Mouse (Mus musculus) mesoderm, embryonic 11.5 days (tissue): ENCODE measurements at regions not wholly inside any gene's neighbourhood (a gene's known extent, or its start where the extent isn't known, plus 50 kb on each side); places are given as distances from the start of the nearest gene placed in this dataset.
A peak's percentile ranks its signal among the peaks of the same experiment; 100 is the strongest.

ENCODE experiments used
- DNase-seq: peaks from one replicate; pipeline ENCODE4 v3.0.0-alpha.2; 2012; ENCODE audit warnings: low read depth, low spot score

DNA sequence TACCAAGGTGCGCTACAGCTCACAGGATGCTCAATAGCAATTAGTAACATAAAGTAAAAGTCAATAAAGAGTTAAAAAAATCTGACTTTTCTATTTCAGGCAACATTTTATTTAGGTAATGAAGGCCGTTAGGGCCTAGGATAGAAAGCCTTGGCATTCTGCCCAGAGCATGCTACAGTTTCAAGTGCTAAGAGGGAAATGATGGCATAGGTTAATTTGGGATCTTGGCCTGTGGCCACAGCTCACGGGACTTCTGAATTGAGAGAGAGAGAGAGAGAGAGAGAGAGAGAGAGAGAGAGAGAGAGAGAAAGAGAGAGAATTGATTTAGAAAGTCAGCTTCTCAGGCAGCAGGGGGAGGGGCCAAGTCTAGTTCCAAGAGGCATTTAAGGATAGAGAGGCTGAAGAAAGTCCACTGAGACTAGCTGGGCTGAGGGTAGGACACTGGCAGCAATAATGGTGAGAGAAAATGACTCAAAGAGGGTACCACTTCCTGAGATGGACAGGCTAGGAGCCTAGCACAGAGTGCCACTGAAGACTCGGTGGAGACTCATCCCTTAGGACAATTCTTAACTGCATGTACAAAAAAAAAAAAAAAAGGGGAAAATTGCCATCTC, 52.6 kb upstream of the Klf14 start:
- peak; percentile 22 for DNase-seq

DNA sequence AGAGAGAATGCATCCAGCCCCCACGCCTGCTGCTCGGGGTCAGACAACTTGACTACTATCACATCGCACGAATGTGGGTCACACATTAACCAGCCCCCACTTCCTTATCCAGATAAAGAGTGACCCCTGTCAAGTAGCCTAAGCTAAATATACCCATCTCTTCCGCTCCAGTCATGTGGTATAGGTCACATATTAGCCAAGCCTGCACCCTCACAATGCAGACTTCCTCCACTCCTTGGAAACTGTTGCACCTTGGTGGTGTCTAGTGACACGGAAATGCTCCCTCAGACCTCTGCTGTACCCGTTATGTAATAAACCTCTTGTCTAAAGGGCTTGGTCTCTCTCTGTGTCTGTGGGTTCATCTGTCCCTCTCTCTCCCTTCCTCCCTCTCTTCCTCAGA, 57.7 kb upstream of the Klf14 start:
- no peak for DNase-seq

DNA sequence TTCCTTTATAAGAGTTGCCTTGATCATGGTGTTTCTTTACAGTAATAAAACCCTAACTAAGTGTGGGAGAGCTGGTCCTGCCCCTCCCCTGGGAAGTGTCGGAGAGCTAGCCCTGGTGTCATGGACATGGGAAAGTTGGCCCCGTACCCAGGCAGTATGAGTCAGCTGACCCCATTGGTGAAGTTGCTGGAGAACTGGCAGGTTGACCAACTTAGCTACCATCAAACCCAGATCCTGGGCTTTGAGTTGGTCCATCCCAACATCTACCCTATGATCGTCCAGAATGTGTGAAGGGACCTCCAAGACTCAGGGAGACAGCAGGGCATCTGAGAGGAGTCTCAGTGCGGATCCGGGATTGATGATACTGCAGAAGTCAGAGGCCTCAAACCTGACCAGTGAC, 62.9 kb upstream of the Klf14 start:
- no peak for DNase-seq

DNA sequence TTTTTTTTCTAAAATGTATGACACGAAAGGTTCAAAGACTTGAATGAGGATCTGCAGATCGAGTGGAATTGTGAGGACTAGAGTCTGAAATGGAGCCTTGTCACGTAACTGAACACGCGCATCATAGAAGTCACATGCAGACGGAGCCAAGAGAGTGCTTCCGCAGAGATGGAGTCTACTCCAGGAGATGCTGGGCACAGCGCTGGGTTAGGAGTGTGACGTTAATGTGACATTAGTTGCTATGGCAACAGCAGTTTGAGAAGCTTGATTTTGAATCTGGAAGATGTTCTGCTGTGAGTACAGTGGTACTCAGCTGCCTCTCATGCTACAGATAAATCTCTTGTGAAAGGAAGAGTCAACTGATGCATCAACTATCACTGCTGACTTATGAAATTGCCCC, 70.9 kb upstream of the Klf14 start:
- DNase-seq, result no peak

DNA sequence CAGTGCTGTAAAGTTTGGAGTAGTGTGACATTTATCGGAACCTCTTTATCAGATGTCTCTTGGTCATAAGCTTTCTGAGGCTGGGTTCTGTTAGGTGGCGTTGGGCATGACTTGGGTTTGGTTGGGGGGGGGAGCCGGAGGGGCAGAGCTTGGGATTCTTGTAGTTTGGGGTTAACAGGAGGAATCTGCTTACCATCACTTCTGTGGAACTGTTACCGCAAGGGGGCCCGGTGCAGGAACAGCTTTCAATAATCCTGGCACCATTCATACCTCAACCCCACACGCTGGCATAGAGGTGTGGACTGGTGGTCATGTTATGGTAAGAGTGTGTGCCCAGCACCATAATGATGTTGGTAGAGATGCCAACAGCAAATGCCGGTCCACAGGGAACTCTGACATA, 72.1 kb upstream of the Klf14 start:
- no peak for DNase-seq

DNA sequence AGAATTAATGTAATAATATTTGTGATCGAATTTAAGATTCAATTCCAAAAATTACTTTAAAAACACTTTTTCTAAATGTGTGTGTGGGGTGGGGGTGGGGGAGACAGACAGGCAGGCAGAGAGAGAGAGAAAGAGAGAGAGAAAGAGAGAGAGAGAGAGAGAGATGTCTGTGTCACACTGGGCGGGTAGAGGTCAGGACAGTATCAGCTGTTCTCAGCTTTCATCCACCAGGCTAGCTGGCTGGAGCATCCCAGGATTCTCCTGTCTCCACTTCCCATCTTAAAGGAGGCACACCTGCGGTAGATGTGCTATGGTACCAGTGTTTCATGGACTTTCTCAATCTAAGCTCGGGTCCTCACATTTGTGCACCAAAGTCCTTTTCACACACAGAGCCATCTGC, 73.3 kb upstream of the Klf14 start:
- DNase-seq, result no peak

DNA sequence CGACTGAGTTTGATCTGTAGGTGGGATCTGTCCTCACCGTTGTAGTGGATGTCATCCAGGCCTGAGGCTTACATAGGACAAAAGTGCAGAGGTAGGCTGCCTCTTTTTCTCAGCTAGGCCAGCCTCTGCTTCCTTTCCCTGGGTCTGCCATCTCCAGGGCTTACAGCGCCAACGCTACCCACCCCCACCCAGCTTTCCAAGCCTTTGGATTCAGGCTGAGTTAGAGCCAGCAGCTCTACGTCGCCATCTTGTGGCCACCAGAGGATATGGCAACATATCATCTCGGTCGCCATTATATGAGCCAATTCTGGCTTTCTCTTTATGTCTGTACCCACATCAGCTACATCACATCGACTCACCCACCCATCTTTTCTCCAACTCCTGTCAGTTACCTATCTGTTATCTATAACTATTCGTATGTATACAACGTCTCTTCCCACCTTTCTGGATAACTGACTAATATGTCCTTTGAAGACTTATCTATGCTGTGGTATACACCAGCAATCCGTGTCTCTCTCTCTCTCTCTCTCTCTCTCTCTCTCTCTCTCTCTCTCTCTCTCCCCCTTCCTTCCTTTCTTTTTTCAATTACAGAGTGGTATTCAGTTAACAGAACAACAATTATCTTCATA, 74.2 kb upstream of the Klf14 start:
- DNase-seq, result peak; percentile 87

DNA sequence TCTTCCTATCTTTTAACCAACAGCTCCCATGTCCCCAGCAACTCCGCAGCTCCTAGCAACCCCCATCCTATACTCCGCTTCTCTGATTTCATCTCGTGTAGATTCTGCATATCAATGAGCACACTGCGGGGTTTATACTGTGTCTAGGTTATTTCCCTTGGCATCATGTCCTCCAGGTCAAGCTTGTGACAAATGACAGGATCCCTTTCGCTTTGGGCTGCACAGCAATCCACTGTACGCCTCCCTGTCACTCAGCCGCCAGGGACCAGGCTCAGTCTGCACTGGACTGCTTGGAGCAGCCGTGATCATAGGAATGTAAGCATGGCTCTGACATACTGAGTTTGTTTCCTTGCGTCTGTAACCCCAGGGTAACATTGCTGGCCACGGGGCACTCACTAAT, 75.9 kb upstream of the Klf14 start:
- no peak for DNase-seq

DNA sequence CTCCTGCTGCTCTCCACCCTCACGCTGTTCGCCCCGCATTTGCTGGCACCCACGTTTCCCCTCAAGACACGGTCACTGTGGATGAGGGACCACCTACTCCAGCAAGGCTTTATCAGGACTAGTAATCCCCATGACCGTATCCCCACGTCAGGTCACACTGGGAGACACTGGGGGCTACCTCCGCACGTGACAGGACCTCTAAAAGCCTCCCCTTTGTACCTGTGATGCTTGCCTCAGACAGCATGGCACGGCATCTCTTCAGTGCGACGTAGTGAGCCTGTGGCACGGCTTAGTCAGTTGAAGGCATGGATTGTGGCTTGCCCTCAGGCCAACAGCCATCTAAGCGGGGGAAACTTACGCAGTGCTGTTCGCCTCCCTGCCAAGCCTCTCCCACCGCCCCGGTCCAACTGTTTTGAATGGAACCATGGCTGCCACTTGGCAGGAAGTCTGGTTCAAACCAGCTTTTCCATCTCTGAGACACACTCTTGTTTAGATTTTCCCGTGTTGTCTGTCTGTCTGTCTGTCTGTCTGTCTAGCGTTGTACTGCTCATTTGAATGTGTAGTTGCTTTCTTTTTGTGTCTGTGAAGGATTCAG, 79.0 kb upstream of the Klf14 start:
- DNase-seq, result no peak

DNA sequence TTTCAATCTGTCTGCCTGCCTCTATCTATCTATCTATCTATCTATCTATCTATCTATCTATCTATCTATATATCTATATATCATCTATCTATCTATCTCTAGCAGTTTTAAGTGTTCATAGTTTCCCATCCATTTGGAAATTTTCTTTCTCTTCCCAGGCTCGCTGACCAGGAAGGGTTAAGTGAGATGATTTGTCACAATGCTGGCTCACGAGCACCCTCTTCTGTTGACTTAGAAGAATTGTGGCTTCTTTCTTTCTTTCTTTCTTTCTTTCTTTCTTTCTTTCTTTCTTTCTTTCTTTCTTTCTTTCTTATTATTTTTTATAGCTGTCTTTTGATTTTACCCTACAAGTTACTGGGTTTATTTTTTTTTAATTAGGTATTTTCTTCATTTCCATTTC, 79.6 kb upstream of the Klf14 start:
- DNase-seq, result peak; percentile 65

DNA sequence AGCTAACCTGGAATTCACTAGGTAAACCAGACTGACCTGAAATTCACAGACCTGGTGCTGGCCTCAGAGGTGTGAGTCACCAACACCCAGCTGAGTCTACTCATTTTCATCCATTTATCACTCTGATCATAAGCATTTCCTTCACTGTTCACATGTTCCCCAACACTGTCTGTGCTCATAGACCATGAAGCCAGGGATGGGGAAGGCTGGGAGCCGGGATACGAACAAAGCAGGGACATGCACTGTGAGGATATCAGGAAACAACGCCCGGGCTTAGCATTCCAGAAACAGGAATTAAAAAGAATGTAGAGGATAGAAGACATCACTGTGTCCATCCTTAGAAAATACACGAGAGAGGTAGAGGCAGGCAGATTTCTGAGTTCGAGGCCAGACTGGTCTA, 80.6 kb upstream of the Klf14 start:
- DNase-seq, result no peak

DNA sequence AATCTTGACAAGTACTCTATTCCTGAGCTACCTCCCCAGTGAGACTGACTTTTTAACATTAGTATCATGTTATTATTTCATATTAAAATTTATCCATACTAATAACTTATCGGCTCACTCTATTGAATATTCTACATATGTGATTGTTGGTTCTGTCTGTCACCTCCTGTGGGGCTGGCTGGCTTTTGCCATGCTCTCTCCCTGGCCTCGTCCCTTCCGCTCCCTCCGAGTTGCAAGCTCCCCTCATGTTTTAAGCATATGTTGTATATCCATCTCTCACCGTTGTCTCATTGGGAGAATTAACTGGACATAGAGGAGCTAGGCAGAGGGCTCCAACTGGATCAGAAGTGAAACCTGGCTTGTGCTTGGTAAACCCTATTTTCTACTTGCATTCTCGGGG, 81.9 kb upstream of the Klf14 start:
- DNase-seq, result no peak

DNA sequence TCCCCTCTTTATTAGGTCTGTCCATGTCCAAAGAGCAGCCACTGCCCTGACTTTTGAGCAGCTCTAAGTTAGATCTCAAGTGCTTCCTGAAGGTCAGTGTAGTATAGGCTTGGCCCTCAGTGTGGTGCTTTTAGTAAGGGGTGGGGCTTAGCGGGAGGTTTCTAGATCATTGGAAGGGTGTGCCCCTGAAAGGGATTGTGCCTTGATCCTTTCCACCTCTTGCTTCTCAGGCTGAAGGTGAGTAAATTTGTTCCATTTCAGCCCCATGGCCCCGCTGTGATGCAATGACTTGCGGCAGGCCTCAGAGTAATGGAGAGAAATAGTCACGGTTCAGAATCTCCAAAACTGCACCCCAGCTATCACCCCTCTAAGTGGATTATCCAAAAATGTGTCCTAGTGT, 84.5 kb upstream of the Klf14 start:
- DNase-seq, result no peak

DNA sequence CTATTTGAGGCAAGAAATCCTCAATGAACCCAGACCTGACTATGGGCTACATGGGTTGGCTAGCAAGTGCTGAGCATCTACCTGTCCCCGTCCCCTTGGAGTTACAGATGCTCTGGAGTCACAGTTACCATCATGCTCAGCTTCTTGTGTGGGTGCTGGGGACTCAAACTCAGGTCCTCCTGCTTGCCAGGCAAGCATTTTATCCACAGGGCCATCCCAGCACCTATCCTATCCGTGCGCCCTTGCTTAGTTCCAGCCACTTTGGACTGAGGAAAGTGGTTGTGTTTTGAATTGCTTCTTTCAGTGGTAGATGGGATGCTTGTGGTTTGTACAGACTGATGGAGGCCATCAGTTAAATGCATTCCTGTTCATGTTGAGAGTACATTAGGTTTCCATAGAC, 85.0 kb upstream of the Klf14 start:
- no peak for DNase-seq

DNA sequence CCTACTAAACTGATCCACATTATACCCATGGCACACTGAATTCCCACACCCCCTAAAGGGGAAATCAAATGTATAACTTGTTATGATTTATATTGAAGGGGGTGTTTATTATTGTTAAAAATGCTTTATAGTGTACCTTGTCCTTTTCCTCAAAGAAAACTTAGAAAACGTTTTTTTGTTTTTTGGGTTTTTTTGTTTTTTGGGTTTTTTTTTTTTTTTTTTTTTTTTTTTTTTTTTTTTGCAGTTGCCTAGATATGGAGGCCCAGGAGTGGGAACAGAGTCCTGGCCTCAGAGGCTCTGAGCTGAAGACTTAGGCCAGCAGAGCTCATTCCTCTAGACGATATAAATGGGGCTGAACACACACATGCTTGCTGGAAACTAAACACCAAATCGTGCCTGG, 87.3 kb upstream of the Klf14 start:
- DNase-seq, result no peak

DNA sequence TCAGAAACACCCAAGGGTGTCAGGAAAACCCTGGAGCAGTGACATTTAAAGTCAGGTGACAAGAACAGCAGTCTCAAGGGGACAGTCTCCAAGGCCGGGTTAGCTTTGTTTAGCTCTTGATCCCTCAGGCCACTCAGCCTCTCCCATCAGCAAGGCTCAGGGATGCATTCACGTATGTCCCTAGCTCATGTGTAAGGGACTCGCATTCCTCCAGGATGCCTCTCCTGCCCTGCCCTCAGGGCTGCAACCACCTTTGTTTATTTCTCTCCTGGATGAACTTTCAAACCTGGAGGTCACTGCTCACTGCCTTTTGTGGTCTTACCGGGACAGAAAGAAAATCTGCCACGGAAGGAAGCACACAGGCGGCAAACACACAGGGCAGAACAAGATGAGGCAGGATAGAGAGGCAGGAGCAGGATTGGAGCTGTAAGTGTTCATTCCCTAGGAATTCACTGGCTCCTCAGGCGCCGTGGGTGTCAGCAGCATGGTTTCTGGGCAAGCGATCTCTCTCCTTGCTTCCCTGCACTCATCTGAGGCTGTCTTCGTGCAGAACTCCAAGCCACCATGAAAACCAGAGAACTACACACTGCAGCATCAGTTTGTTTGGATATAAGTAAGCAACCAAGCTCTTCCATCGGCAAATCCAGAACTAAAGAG, 90.2 kb upstream of the Klf14 start:
- DNase-seq, result no peak

DNA sequence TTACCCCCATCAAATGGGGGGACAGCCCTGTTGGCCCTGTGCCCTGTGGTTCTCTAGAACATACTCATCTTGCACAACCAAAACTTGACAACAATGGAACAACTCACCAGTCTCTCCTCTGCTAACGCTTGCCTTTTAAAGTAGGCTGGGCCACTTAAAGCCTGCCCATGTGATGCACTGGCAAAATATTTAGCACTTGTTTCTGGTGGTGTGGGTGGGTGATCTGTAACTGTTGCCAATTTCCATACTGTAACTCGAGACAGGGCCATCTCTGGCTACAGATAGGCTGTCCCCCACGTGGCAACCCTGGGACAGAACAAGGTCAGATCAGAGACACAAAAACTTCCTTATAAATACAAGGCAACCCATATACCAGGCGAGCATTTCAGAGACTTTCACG, 92.0 kb upstream of the Klf14 start:
- no peak for DNase-seq

DNA sequence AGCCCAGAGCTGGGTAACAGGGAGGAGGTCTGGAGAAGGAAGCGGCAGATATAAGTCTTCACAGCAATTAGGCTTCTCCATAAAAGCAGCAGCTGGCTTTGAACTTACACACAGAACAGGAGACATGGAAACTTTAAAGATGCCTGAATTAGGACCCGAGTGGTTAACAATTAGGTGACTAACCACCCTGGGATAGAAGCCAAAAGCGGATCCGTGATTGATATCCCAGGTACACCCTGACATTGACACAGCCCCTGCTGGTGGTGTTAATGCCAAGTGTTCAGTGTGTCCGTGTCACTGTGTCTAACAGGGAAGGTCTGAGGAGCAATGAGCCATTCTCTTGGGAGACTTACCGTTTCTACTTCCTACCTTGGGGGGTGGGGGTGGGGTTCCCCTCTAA, 92.9 kb upstream of the Klf14 start:
- DNase-seq, result no peak

DNA sequence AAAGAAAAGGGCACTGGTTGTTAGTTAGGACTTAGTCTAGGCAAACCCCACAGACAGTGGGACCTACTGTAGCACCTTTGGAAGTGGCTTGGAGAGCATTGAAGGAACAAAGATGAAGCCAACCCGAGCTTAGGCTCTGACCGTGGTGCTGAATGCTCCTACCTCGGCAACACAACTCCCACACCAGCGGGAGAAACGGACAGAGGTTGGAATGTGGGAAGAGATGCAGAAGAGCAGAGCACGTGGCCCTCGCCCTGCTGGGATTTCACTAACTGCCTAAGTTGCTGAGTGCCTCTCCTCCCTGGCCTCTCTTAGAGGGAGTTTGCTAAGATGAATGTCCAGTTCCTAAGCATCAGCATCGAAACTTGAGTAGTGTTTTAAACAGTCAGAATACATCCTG, 94.1 kb upstream of the Klf14 start:
- peak; percentile 74 for DNase-seq

DNA sequence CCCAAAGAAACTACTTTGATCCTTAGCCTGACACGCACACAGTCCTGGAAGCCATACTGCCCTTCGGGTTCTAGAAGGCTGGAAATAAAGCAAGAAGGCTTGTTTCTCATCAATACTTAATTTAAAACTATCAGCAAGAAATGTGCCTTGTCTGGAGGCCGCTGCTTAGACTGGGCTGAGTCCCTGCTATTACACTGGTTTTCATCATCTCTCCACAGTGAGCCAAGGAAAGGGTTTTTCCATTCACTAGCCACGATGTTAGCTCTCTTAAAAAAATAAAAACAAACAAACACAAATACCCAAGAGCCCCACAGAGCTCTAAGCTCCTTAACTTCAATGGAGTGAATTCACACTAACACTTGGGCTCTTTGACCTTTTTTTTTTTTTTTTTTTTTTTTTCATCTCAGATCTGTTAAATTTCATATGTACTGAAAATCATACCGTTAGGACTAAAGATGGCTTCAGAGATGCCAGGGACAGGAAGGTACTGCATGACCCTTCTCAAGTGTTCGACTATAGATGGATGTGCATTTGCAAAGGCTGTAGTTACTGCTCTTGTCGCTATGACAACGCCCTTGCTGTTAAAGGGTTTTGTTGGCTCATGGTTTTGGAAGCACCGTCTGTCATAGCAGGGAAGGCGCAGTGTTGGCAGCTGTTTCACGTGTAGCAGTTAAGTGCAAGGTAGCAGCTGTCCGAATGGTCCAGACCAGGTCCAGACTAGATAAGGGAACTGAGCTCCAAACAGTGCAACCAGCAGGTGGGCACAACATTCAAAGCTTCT, 98.1 kb upstream of the Klf14 start:
- DNase-seq, result no peak

DNA sequence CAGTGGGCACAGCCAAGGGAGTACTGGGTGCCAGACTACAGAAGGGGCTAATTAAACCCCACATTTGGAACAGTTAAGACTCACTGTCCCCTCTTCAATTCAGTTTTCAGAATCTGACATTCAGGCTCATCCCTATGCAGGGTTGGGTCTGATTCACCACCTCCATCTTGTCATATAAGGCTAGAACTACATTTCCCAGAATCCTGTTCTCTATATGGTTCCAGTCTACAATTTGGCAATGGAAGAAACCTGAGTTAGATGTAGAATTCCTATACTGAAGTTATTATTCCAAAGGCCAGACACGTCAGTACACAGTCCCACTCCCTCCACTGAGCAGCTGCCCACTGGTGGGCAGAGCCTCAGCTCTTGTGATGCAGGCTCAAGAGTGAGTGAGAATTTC, 99.4 kb upstream of the Klf14 start:
- no peak for DNase-seq

DNA sequence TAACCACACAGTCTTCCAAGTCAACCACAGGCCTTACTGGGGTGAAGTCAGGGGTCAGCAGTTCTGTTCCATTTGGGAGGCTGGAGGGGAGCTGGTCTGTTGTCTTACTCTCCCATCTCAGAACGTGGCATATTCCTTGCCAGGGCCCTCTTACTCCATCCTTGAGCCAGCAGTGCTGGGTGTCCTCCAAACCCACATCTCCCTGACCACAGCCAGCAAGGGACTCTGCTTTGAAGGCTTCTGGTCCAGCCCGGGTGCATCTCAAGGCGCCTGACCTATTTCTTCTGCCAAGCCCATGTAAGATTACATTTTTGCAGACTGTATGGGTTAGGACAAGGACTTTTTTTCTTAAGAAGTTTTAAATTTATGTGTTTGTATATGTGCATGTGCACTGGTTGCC, 100.1 kb upstream of the Klf14 start:
- no peak for DNase-seq
